Mouse (Mus musculus) heart, embryonic 16.5 days (tissue): Measurements from ENCODE around the gene Slc25a42. TPM values are rescaled to one million over a fixed set of nuclear protein-coding genes. Genes with fewer than 3 reads are reported as not detected.

ENCODE experiments used
- ATAC-seq: fragments of 200-750 bp; cut with Nextera tagmentation; replicated peaks from 2 replicates; pipeline ENCODE4 v1.8.0; 2017; ENCODE audit warnings: moderate number of reproducible peaks; ENCODE audit not compliant: insufficient read depth, low FRiP score; ENCODE audit errors: extremely low read depth
- H3K27ac ChIP-seq: fragments of 300-500 bp; sonication (generic); 2 replicates; pipeline ENCODE4 v1.5.1; 2014; ENCODE audit warnings: mild to moderate bottlenecking, low read length, control low read depth, moderate library complexity
- H3K27me3 ChIP-seq: fragments of 300-500 bp; sonication (generic); 2 replicates; pipeline ENCODE4 v1.6.1; 2014; ENCODE audit warnings: low read length, mixed read lengths; ENCODE audit not compliant: control insufficient read depth, insufficient read depth
- H3K36me3 ChIP-seq: fragments of 300-500 bp; sonication (generic); 2 replicates; pipeline ENCODE4 v1.6.1; 2014; ENCODE audit not compliant: control insufficient read depth, insufficient read depth
- H3K4me1 ChIP-seq: fragments of 300-500 bp; sonication (generic); 2 replicates; pipeline ENCODE4 v1.6.1; 2014; ENCODE audit warnings: low read length, mixed read lengths; ENCODE audit not compliant: control insufficient read depth, insufficient read depth
- H3K4me2 ChIP-seq: fragments of 300-500 bp; sonication (generic); 2 replicates; pipeline ENCODE4 v1.6.1; 2014; ENCODE audit warnings: low read depth, mild to moderate bottlenecking, control low read depth, low read length
- H3K4me3 ChIP-seq: fragments of 300-500 bp; sonication (generic); 2 replicates; pipeline ENCODE4 v1.5.1; 2014; ENCODE audit warnings: mild to moderate bottlenecking, control low read depth, low read length
- H3K9ac ChIP-seq: fragments of 300-500 bp; sonication (generic); 2 replicates; pipeline ENCODE4 v1.6.1; 2014; ENCODE audit warnings: low read length, control low read depth
- H3K9me3 ChIP-seq: fragments of 300-500 bp; sonication (generic); replicated peaks from 2 replicates; pipeline ENCODE4 v1.6.1; 2016; ENCODE audit warnings: low read length; ENCODE audit not compliant: control insufficient read depth
- WGBS: fragments of 180-500 bp; shearing (Covaris S2); extraction: QIAGEN DNeasy Blood & Tissue Kit; methylation state at CpG from one replicate; pipeline ENCODE4 v1.1.7; 2014; 5-methylcytosine and 5-hydroxymethylcytosine counted together
- polyA plus RNA-seq: library from polyadenylated mRNA; unstranded; fragments of >200 nt; fragmentation: Nextera tagmentation; extraction: Ambion mirVana; gene quantifications from 2 replicates; pipeline ENCODE4 v1.2.1, GENCODE M21; 2015

Gene Slc25a42
- polyA plus RNA-seq, 1 experiment from 2014 or later, result 13.7 TPM

DNA sequence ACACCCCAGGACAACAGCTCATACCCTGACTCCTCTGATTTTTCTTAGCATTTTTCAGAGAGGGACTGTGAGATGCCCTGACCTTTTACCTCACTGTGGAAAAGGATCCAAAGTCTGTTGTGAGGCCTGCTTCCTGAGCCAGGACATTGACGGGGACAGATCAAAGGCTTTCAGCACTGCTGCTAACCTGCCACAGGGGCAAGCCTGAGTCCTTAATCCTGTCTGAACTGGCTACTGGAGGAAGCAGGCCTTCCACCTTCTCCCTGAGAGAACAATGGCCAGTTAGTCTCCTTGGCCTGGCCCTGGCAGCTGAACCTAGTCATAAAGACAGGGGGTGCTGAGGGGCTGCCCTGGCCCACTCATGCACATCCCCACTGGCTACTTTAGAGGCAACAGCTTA lies 4.0 kb downstream of the Slc25a42 start:
- Histone ChIP-seq H3K9ac (no peak overlapping the region), H3K27ac (no peak overlapping the region), H3K4me2 (no peak overlapping the region), H3K36me3 (no peaks in the 10 kb centered on the region), H3K9me3 (no peaks in the 10 kb centered on the region), H3K27me3 (no peaks in the 10 kb centered on the region), H3K4me1 (peaks cover 9% of the 10 kb centered on the region), H3K4me3 (no peak overlapping the region)
- WGBS, result 46% methylated on average over 1 of the region's 1 CpGs
- no peak for ATAC-seq

DNA sequence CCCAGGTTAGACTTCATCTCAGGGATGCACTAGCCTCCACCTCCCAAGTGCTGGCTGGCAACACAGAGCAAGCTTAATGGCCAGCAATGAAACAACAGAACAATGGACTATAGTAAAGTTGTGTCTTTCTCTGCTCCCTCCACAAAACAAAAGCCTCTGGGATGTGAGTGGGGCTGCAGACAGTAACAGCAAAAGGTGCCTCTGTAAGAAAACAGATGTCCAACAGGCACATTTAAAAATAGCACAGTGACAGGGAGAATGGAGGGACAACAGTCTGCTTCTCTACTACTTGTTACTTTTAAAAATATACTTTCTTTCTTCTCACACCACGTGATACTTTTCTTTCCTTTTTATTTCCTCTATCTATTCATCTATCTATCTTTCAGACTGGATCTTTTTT lies 7.3 kb downstream of the Slc25a42 start:
- no peaks in the 10 kb centered on the region for H3K27me3 ChIP-seq
- no peak overlapping the region for H3K4me2 ChIP-seq
- peak overlapping the region; percentile 78 for H3K27ac ChIP-seq
- ATAC-seq, result no peak
- H3K9me3 ChIP-seq, result no peaks in the 10 kb centered on the region
- 33% methylated on average over 1 of the region's 1 CpGs for WGBS
- H3K9ac ChIP-seq, result no peak overlapping the region
- no peaks in the 10 kb centered on the region for H3K36me3 ChIP-seq
- no peak overlapping the region for H3K4me3 ChIP-seq
- peaks cover 8% of the 10 kb centered on the region; the same call in 1 of the 2 replicates for H3K4me1 ChIP-seq

DNA sequence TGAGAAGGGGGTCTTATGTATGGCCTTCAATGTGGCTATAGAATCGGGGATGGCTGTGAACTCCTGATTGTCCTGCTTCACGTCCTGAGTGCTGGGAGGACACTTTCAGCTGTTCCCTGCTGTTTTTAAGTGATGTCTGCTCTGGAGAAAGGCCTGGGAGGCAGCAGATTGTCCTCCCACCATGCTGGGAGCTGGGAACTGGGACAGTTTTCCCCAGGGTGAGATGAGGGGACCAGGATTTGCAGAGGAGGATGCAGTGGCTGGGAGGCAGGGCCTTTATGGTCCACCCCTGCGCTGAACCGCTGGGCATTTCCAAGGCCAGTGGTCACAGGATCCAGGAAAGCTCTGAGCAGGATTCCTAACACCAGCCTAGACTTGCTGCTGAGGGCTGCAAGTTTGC lies 9.0 kb downstream of the Slc25a42 start:
- 77% methylated on average over 4 of the region's 4 CpGs for WGBS

GRCm38 (mm10) chr8:70201417-70201816 lies 10.7 kb downstream of the Slc25a42 start:
- H3K36me3 ChIP-seq, result no peaks in the 10 kb centered on the region
- H3K27ac ChIP-seq, result no peak overlapping the region
- peaks cover 8% of the 10 kb centered on the region; the same call in 1 of the 2 replicates for H3K4me1 ChIP-seq
- no peak overlapping the region for H3K4me2 ChIP-seq
- 45% methylated on average over 3 of the region's 3 CpGs for WGBS
- H3K9me3 ChIP-seq, result no peaks in the 10 kb centered on the region
- ATAC-seq, result no peak
- no peak overlapping the region for H3K4me3 ChIP-seq
- no peaks in the 10 kb centered on the region for H3K27me3 ChIP-seq
- no peak overlapping the region for H3K9ac ChIP-seq

More for the DNA sequence above, 9.0 kb downstream of the Slc25a42 start:
- H3K4me1 ChIP-seq, result peaks cover 8% of the 10 kb centered on the region; the same call in 1 of the 2 replicates
- H3K9me3 ChIP-seq, result no peaks in the 10 kb centered on the region
- no peak overlapping the region for H3K4me3 ChIP-seq
- H3K9ac ChIP-seq, result no peak overlapping the region
- H3K4me2 ChIP-seq, result no peak overlapping the region
- ATAC-seq, result no peak
- H3K27me3 ChIP-seq, result no peaks in the 10 kb centered on the region
- no peak overlapping the region for H3K27ac ChIP-seq
- no peaks in the 10 kb centered on the region for H3K36me3 ChIP-seq

GRCm38 (mm10) chr8:70200098-70200681 lies 11.9 kb downstream of the Slc25a42 start:
- Histone ChIP-seq H3K36me3 (no peaks in the 10 kb centered on the region), H3K9ac (no peak overlapping the region), H3K9me3 (no peaks in the 10 kb centered on the region), H3K4me2 (no peak overlapping the region), H3K27ac (0 out of 2 replicates have a peak overlapping the region, but pooled peaks have one; percentile 6), H3K4me3 (no peak overlapping the region), H3K4me1 (peaks cover 8% of the 10 kb centered on the region; the same call in 1 of the 2 replicates), H3K27me3 (no peaks in the 10 kb centered on the region)
- ATAC-seq, result no peak
- 61% methylated on average over 5 of the region's 5 CpGs for WGBS

- no peak overlapping the region for H3K27ac ChIP-seq
- H3K9ac ChIP-seq, result no peak overlapping the region
- H3K36me3 ChIP-seq, result no peaks in the 10 kb centered on the region
- WGBS, result 57% methylated on average over 7 of the region's 7 CpGs
- no peak overlapping the region for H3K4me2 ChIP-seq
- H3K4me3 ChIP-seq, result no peak overlapping the region
- H3K27me3 ChIP-seq, result no peaks in the 10 kb centered on the region
- peaks cover 8% of the 10 kb centered on the region; the same call in 1 of the 2 replicates for H3K4me1 ChIP-seq
- no peak for ATAC-seq
- no peaks in the 10 kb centered on the region for H3K9me3 ChIP-seq
Measured at GRCm38 (mm10) chr8:70197603-70198002, 14.5 kb downstream of the Slc25a42 start.

- no peaks in the 10 kb centered on the region for H3K27me3 ChIP-seq
- H3K4me1 ChIP-seq, result peaks cover 8% of the 10 kb centered on the region; the same call in 1 of the 2 replicates
- 83% methylated on average over 2 of the region's 2 CpGs for WGBS
- no peak overlapping the region for H3K4me2 ChIP-seq
- no peak overlapping the region for H3K4me3 ChIP-seq
- ATAC-seq, result no peak
- H3K9me3 ChIP-seq, result no peaks in the 10 kb centered on the region
- peaks cover 3% of the 10 kb centered on the region for H3K36me3 ChIP-seq
- H3K27ac ChIP-seq, result no peak overlapping the region
- no peak overlapping the region for H3K9ac ChIP-seq
Measured at GRCm38 (mm10) chr8:70195762-70196161, 16.3 kb downstream of the Slc25a42 start.

GRCm38 (mm10) chr8:70194191-70194590 lies 17.9 kb downstream of the Slc25a42 start:
- Histone ChIP-seq H3K4me2 (no peak overlapping the region), H3K4me1 (no peaks in the 10 kb centered on the region), H3K4me3 (no peak overlapping the region), H3K27me3 (no peaks in the 10 kb centered on the region), H3K9me3 (no peaks in the 10 kb centered on the region), H3K27ac (no peak overlapping the region), H3K9ac (no peak overlapping the region), H3K36me3 (peaks cover 3% of the 10 kb centered on the region)
- ATAC-seq, result no peak
- 79% methylated on average over 3 of the region's 3 CpGs for WGBS

DNA sequence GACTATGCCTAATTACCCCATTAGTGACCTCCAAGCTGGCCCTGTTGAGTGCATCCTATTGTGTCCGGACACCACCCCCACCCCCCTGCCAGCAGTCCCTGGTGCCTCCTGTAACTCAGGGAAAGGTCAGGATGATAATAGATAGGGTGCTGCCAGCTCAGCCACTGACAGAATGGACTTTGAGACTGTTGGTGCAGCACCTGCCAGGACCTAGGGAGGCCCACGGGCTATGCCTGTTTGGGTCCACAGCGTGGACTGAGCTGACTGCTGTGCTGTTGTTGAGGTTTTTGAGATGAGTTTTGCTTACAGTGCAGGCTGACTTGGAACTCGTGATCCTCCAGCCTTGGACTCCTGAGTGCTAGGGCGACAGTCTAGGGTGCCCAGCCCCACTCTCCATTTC lies 18.9 kb downstream of the Slc25a42 start:
- no peak overlapping the region for H3K4me3 ChIP-seq
- H3K4me2 ChIP-seq, result no peak overlapping the region
- ATAC-seq, result no peak
- no peak overlapping the region for H3K27ac ChIP-seq
- H3K27me3 ChIP-seq, result no peaks in the 10 kb centered on the region
- no peaks in the 10 kb centered on the region for H3K9me3 ChIP-seq
- peaks cover 3% of the 10 kb centered on the region for H3K36me3 ChIP-seq
- WGBS, result 62% methylated on average over 5 of the region's 5 CpGs
- no peaks in the 10 kb centered on the region for H3K4me1 ChIP-seq
- no peak overlapping the region for H3K9ac ChIP-seq
